Mouse (Mus musculus) heart, postnatal 0 days (tissue): ENCODE measurements around the gene Cry2.

ENCODE experiments used
- CTCF ChIP-seq: IDR thresholded peaks from 2 replicates; pipeline ENCODE4 v1.5.1; 2016; ENCODE audit warnings: antibody characterized with exemption, control low read depth, low read depth
- EP300 ChIP-seq: IDR thresholded peaks from 2 replicates; pipeline ENCODE4 v1.6.1; 2016; ENCODE audit warnings: antibody characterized with exemption, low read depth

DNA sequence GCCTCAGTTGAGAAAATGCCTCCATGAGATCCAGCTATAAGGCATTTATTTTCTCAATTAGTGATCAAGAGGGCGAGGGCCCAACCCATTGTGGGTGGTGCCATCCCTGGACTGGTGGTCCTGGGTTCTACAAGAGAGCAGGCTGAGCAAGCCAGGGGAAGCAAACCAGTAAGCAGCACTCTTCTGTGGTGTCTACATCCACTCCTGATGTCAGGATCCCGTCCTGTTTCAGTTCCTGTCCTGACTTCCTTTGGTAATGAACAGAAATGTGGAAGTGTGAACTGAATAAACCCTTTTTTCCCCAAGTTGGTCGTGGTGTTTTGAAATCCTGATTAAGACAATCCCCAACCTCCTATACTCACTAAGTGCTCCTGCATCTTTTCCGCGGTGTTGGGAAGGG is 49.7 kb upstream of the Cry2 start:
- TF ChIP-seq EP300 (no peak), CTCF (no peak)
